Mouse (Mus musculus): ENCODE data around the gene Drd1. TPM values are rescaled to one million over a fixed set of nuclear protein-coding genes. Genes with fewer than 3 reads are reported as not detected.

The Drd1 gene
- polyA plus RNA-seq, 1 experiment from 2014 or later: 0.05 TPM

- 37% methylated on average over 6 of the region's 6 CpGs for WGBS
- H3K27ac ChIP-seq (ENCODE audit: low read depth, low read length): no peak overlapping the region
Observed at GRCm38 (mm10) chr13:54067617-54068166, 12.2 kb upstream of the Drd1 start.

DNA sequence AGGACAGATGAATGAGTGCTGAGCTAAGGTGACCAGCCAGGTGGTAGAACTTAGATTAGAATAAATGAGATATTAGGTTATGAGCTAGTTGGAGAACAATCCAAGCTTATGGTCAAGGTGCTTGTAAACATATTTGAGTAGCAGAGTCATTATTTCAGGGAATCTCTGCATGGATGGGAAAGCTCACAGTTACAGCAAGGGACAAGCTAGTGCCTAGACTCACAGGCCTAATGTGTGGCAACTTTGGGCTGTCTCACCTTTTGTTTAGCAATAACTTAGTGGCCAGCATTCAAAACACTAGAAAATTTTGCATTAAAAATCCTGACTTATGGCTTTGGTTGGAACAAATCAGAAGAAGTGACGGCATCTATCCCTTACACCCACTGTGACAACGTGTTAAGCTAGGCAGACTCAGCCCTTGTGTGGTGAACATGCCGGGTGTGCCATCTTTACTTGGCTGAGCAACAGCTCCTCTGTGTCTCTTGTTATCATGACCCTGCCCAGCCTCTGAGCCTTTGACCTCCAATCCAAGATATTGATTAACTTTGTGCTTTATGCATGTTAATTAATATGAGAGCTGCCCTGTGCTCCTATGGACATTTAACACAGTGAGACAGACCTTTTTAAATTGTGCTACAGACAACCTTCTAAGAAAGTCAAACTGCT lies 10.7 kb upstream of the Drd1 start:
- no peak for ATAC-seq (ENCODE audit: low FRiP score, low TSS enrichment)
- 87% methylated on average over 3 of the region's 3 CpGs for WGBS
- no peaks in the 10 kb centered on the region; the same call in 1 of the 2 replicates for H3K27me3 ChIP-seq (ENCODE audit: control insufficient read depth, insufficient read depth, low read length)

More at GRCm38 (mm10) chr13:54067617-54068166, 12.2 kb upstream of the Drd1 start:
- Histone ChIP-seq H3K4me2 (replicated peaks; ENCODE audit: low read depth, low read length) (no peak overlapping the region), H3K4me3 (ENCODE audit: low read length) (no peak overlapping the region), H3K27me3 (ENCODE audit: control insufficient read depth, insufficient read depth, low read length) (no peaks in the 10 kb centered on the region; the same call in 1 of the 2 replicates), H3K9me3 (ENCODE audit: control insufficient read depth, low read length) (no peaks in the 10 kb centered on the region), H3K9ac (ENCODE audit: low read depth, low read length) (no peak overlapping the region), H3K4me1 (ENCODE audit: control insufficient read depth, insufficient read depth, low read length) (0 out of 2 replicates have a peak, but pooled peaks cover 2% of the 10 kb centered on the region), H3K36me3 (ENCODE audit: control insufficient read depth, insufficient read depth, low read length) (no peaks in the 10 kb centered on the region)
- ATAC-seq (ENCODE audit: low FRiP score, low TSS enrichment): no peak

DNA sequence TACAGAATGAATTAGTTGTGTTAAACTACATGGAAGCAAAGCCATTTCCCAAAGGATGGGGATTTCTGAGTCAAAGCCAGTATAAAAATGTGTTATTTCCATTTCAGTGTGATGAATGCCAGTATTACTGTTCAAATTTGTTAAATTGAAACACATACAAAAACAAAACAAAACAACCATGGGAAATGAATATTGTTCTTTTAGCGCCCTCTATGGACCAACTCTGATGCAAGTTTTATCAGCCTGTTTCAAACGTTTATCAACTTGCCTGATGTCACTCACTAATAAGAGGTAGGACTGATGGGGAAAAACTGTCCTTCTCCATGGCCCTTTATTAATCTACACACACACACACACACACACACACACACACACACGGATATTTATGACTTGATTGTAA lies 7.8 kb upstream of the Drd1 start:
- H3K27me3 ChIP-seq (ENCODE audit: control insufficient read depth, insufficient read depth, low read length): no peaks in the 10 kb centered on the region; the same call in 1 of the 2 replicates
- no peak overlapping the region for H3K9ac ChIP-seq (ENCODE audit: low read depth, low read length)
- 4% methylated on average over 3 of the region's 3 CpGs for WGBS
- no peak for ATAC-seq (ENCODE audit: low FRiP score, low TSS enrichment)
- no peaks in the 10 kb centered on the region for H3K9me3 ChIP-seq (ENCODE audit: control insufficient read depth, low read length)
- H3K27ac ChIP-seq (ENCODE audit: low read depth, low read length): no peak overlapping the region
- H3K4me2 ChIP-seq (replicated peaks; ENCODE audit: low read depth, low read length): no peak overlapping the region
- no peaks in the 10 kb centered on the region for H3K36me3 ChIP-seq (ENCODE audit: control insufficient read depth, insufficient read depth, low read length)
- no peak overlapping the region for H3K4me3 ChIP-seq (ENCODE audit: low read length)
- no peaks in the 10 kb centered on the region for H3K4me1 ChIP-seq (ENCODE audit: control insufficient read depth, insufficient read depth, low read length)

More for the DNA sequence above, 10.7 kb upstream of the Drd1 start:
- Histone ChIP-seq H3K27ac (ENCODE audit: low read depth, low read length) (no peak overlapping the region), H3K4me1 (ENCODE audit: control insufficient read depth, insufficient read depth, low read length) (no peaks in the 10 kb centered on the region), H3K36me3 (ENCODE audit: control insufficient read depth, insufficient read depth, low read length) (no peaks in the 10 kb centered on the region), H3K9ac (ENCODE audit: low read depth, low read length) (no peak overlapping the region), H3K4me2 (replicated peaks; ENCODE audit: low read depth, low read length) (no peak overlapping the region), H3K4me3 (ENCODE audit: low read length) (no peak overlapping the region), H3K9me3 (ENCODE audit: control insufficient read depth, low read length) (no peaks in the 10 kb centered on the region)

GRCm38 (mm10) chr13:54062068-54062467 lies 6.6 kb upstream of the Drd1 start:
- Histone ChIP-seq H3K27ac (ENCODE audit: low read depth, low read length) (no peak overlapping the region), H3K36me3 (ENCODE audit: control insufficient read depth, insufficient read depth, low read length) (no peaks in the 10 kb centered on the region), H3K27me3 (ENCODE audit: control insufficient read depth, insufficient read depth, low read length) (no peaks in the 10 kb centered on the region; the same call in 1 of the 2 replicates), H3K4me3 (ENCODE audit: low read length) (no peak overlapping the region), H3K4me2 (replicated peaks; ENCODE audit: low read depth, low read length) (no peak overlapping the region), H3K9ac (ENCODE audit: low read depth, low read length) (no peak overlapping the region), H3K9me3 (ENCODE audit: control insufficient read depth, low read length) (no peaks in the 10 kb centered on the region), H3K4me1 (ENCODE audit: control insufficient read depth, insufficient read depth, low read length) (no peaks in the 10 kb centered on the region)
- ATAC-seq (ENCODE audit: low FRiP score, low TSS enrichment): no peak
- WGBS: 87% methylated on average over 3 of the region's 3 CpGs

DNA sequence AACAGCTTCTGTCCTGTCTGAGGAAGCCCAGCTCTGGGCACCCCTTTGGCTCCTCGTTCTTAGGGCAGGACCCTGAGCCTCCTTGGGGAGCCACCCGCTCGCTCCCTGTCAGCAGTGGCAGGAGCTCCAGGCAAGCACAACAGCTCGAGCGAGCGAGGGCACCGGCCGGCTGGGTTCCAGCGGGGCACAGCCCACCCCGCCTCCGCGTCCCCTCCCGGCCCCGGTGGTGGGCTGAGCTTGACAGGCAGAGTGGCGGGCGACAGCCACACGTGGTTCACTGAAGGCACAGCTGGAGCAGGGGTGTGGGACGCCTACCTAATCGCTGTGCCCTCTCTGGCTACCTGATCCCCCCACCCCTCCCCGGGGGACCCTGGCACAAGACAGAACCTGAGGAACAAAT lies 543 bp downstream of the Drd1 start:
- ATAC-seq (ENCODE audit: low FRiP score, low TSS enrichment): peak; percentile 62; the same call in 1 of the 2 replicates
- no peak overlapping the region for H3K27ac ChIP-seq (ENCODE audit: low read depth, low read length)
- peak overlapping the region; percentile 38; the same call in 1 of the 2 replicates for H3K9ac ChIP-seq (ENCODE audit: low read depth, low read length)
- H3K4me2 ChIP-seq (replicated peaks; ENCODE audit: low read depth, low read length): peak overlapping the region; percentile 85
- H3K4me1 ChIP-seq (ENCODE audit: control insufficient read depth, insufficient read depth, low read length): no peaks in the 10 kb centered on the region
- H3K27me3 ChIP-seq (ENCODE audit: control insufficient read depth, insufficient read depth, low read length): peaks cover 21% of the 10 kb centered on the region
- H3K36me3 ChIP-seq (ENCODE audit: control insufficient read depth, insufficient read depth, low read length): no peaks in the 10 kb centered on the region
- no peaks in the 10 kb centered on the region for H3K9me3 ChIP-seq (ENCODE audit: control insufficient read depth, low read length)
- WGBS: under 1% methylated on average over 18 of the region's 20 CpGs
- H3K4me3 ChIP-seq (ENCODE audit: low read length): peak overlapping the region; percentile 41

GRCm38 (mm10) chr13:54051641-54052040 lies 3.9 kb downstream of the Drd1 start:
- peaks cover 21% of the 10 kb centered on the region for H3K27me3 ChIP-seq (ENCODE audit: control insufficient read depth, insufficient read depth, low read length)
- H3K4me1 ChIP-seq (ENCODE audit: control insufficient read depth, insufficient read depth, low read length): no peaks in the 10 kb centered on the region
- no peak for ATAC-seq (ENCODE audit: low FRiP score, low TSS enrichment)
- H3K36me3 ChIP-seq (ENCODE audit: control insufficient read depth, insufficient read depth, low read length): no peaks in the 10 kb centered on the region
- 74% methylated on average over 7 of the region's 7 CpGs for WGBS
- no peak overlapping the region for H3K4me3 ChIP-seq (ENCODE audit: low read length)
- H3K27ac ChIP-seq (ENCODE audit: low read depth, low read length): no peak overlapping the region
- no peak overlapping the region for H3K4me2 ChIP-seq (replicated peaks; ENCODE audit: low read depth, low read length)
- H3K9ac ChIP-seq (ENCODE audit: low read depth, low read length): no peak overlapping the region
- no peaks in the 10 kb centered on the region for H3K9me3 ChIP-seq (ENCODE audit: control insufficient read depth, low read length)

DNA sequence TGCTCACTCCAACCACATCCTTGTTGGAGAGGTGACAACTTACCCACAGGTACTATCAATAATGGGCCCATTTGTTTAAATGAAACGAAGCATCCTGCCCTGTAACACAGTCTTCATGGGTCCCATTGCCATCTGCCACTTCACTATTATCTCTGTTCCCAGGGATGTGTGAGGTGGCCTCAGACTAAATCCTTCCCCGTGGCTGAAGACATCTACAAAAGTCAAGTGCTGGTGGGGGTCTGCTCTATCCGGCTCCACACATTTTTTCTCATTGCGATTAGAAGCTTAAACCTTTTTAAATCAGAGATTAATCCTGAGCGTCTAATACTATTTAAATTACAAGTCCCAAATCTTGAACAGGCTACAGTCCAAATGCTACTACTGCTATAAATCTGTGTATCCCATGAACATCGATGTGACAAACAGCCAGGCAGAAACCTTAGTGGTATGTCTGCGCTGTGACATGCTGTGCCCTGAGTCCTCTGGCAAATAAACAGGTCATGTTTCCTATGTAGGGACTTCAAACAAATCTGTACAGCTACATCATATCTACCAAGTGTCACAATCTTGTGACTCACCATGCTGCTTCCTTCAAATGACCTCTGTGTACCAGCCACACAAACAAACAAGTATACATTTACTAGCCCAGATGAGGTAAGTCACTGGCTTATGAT lies 6.7 kb downstream of the Drd1 start:
- Histone ChIP-seq H3K4me2 (replicated peaks; ENCODE audit: low read depth, low read length) (no peak overlapping the region), H3K27ac (ENCODE audit: low read depth, low read length) (no peak overlapping the region), H3K36me3 (ENCODE audit: control insufficient read depth, insufficient read depth, low read length) (no peaks in the 10 kb centered on the region), H3K4me3 (ENCODE audit: low read length) (no peak overlapping the region), H3K9me3 (ENCODE audit: control insufficient read depth, low read length) (no peaks in the 10 kb centered on the region), H3K4me1 (ENCODE audit: control insufficient read depth, insufficient read depth, low read length) (no peaks in the 10 kb centered on the region), H3K9ac (ENCODE audit: low read depth, low read length) (no peak overlapping the region), H3K27me3 (ENCODE audit: control insufficient read depth, insufficient read depth, low read length) (peaks cover 8% of the 10 kb centered on the region; the same call in 1 of the 2 replicates)
- WGBS: 71% methylated on average over 7 of the region's 7 CpGs
- ATAC-seq (ENCODE audit: low FRiP score, low TSS enrichment): no peak

GRCm38 (mm10) chr13:54040256-54040655 lies 15.2 kb downstream of the Drd1 start:
- H3K27me3 ChIP-seq (ENCODE audit: control insufficient read depth, insufficient read depth, low read length): no peaks in the 10 kb centered on the region
- H3K9ac ChIP-seq (ENCODE audit: low read depth, low read length): no peak overlapping the region
- no peak overlapping the region for H3K4me2 ChIP-seq (replicated peaks; ENCODE audit: low read depth, low read length)
- no peaks in the 10 kb centered on the region for H3K9me3 ChIP-seq (ENCODE audit: control insufficient read depth, low read length)
- no peak overlapping the region for H3K27ac ChIP-seq (ENCODE audit: low read depth, low read length)
- no peak overlapping the region for H3K4me3 ChIP-seq (ENCODE audit: low read length)
- WGBS: 90% methylated on average over 2 of the region's 2 CpGs
- H3K36me3 ChIP-seq (ENCODE audit: control insufficient read depth, insufficient read depth, low read length): no peaks in the 10 kb centered on the region
- ATAC-seq (ENCODE audit: low FRiP score, low TSS enrichment): no peak
- H3K4me1 ChIP-seq (ENCODE audit: control insufficient read depth, insufficient read depth, low read length): no peaks in the 10 kb centered on the region

- 77% methylated on average over 4 of the region's 4 CpGs for WGBS
- no peak for ATAC-seq (ENCODE audit: low FRiP score, low TSS enrichment)
- no peak overlapping the region for H3K9ac ChIP-seq (ENCODE audit: low read depth, low read length)
- H3K4me1 ChIP-seq (ENCODE audit: control insufficient read depth, insufficient read depth, low read length): no peaks in the 10 kb centered on the region
- no peak overlapping the region for H3K4me2 ChIP-seq (replicated peaks; ENCODE audit: low read depth, low read length)
- no peak overlapping the region for H3K27ac ChIP-seq (ENCODE audit: low read depth, low read length)
- H3K9me3 ChIP-seq (ENCODE audit: control insufficient read depth, low read length): no peaks in the 10 kb centered on the region
- no peaks in the 10 kb centered on the region for H3K36me3 ChIP-seq (ENCODE audit: control insufficient read depth, insufficient read depth, low read length)
- H3K4me3 ChIP-seq (ENCODE audit: low read length): no peak overlapping the region
- H3K27me3 ChIP-seq (ENCODE audit: control insufficient read depth, insufficient read depth, low read length): no peaks in the 10 kb centered on the region
Observed at GRCm38 (mm10) chr13:54037936-54038335, 17.6 kb downstream of the Drd1 start.
